ENCODE assay signal across 15 mouse cellular contexts in genomic region chr3:63871249-63871648, GRCm38 (mm10). TPM values are rescaled to one million over a fixed set of nuclear protein-coding genes. Genes with fewer than 3 reads are reported as not detected.
DNase-seq lines count a peak whose midpoint lies in the region; ATAC-seq and TF ChIP-seq lines count a peak whose summit lies in the region.
"Had no signal": no experiment of that assay in that cellular context is flagged by ENCODE, and none has a peak within 500 bp of the region (broad histone marks: within the 10 kb centered on the region; RNA-seq: fewer than 3 reads in every experiment).

No protein-coding gene starts in this region.

- H3K4me2 ChIP-seq in limb, embryonic 11.5 days (ENCODE audit: low read depth, severe bottlenecking) = no peak overlapping the region
- no peak overlapping the region; the same call in 1 of the 2 replicates for H3K4me2 ChIP-seq in forebrain, embryonic 11.5 days (ENCODE audit: low read depth, low read length, severe bottlenecking)
- no peak overlapping the region for H3K4me2 ChIP-seq in limb, embryonic 12.5 days
- H3K4me2 ChIP-seq: embryonic facial prominence, embryonic 15.5 days had no signal

- DNase-seq in limb, embryonic 11.5 days (ENCODE audit: low spot score) = no peak
- no peak for DNase-seq in limb, embryonic 10.5 days (ENCODE audit: low spot score)
- peak; percentile 79 for DNase-seq in brain, embryonic 14.5 days (ENCODE audit: low read depth)
- DNase-seq in forebrain, embryonic 11.5 days (ENCODE audit: low spot score) = no peak
- DNase-seq in testis, postnatal 10 days (ENCODE audit: low spot score) = no peak
- no peak for DNase-seq in thymus, postnatal 25 days
- DNase-seq in gastrocnemius, adult 18-20 months (ENCODE audit: low spot score) = no peak
- DNase-seq: cerebellum, adult 11 months; gastrocnemius, postnatal 25 days; heart, postnatal 10 days; kidney, adult 11 months; thymus, adult 2 months had no signal

- H3K36me3 ChIP-seq in limb, embryonic 11.5 days (ENCODE audit: control insufficient read depth, insufficient read depth, low read length) = no peaks in the 10 kb centered on the region
- H3K36me3 ChIP-seq in limb, embryonic 10.5 days = no peaks in the 10 kb centered on the region
- no peaks in the 10 kb centered on the region; the same call in 1 of the 2 replicates for H3K36me3 ChIP-seq in forebrain, embryonic 11.5 days (ENCODE audit: control insufficient read depth, insufficient read depth, low read length)
- H3K36me3 ChIP-seq in limb, embryonic 12.5 days = no peaks in the 10 kb centered on the region
- H3K36me3 ChIP-seq: embryonic facial prominence, embryonic 15.5 days had no signal

- no peak overlapping the region for H3K9ac ChIP-seq in limb, embryonic 11.5 days (ENCODE audit: low read length)
- H3K9ac ChIP-seq in forebrain, embryonic 11.5 days (ENCODE audit: low read length) = no peak overlapping the region
- no peak overlapping the region for H3K9ac ChIP-seq in limb, embryonic 12.5 days (replicated peaks)
- H3K9ac ChIP-seq: embryonic facial prominence, embryonic 15.5 days had no signal

- no peak for TF ChIP-seq CTCF in brain, embryonic 14.5 days (IDR thresholded peaks at IDR 0.05; ENCODE audit: borderline replicate concordance, extremely low read depth, insufficient read depth, insufficient read length)

- ATAC-seq in limb, embryonic 11.5 days (ENCODE audit: insufficient number of reproducible peaks, low FRiP score, low TSS enrichment, low read depth) = peak; percentile 37; the same call in 1 of the 2 replicates
- ATAC-seq in forebrain, embryonic 11.5 days (replicated peaks; ENCODE audit: low FRiP score) = peak; percentile 90
- 0 out of 2 replicates have a peak, but pooled peaks have one; percentile 59 for ATAC-seq in limb, embryonic 12.5 days (ENCODE audit: insufficient number of reproducible peaks, insufficient read depth, low FRiP score, low TSS enrichment, low read depth)

- 39% methylated on average over 2 of the region's 2 CpGs for WGBS in limb, embryonic 11.5 days
- WGBS in limb, embryonic 10.5 days = 62% methylated on average over 2 of the region's 2 CpGs
- WGBS in forebrain, embryonic 11.5 days = 0% methylated on average over 2 of the region's 2 CpGs
- 37% methylated on average over 2 of the region's 2 CpGs for WGBS in limb, embryonic 12.5 days

- no peaks in the 10 kb centered on the region for H3K4me1 ChIP-seq in limb, embryonic 11.5 days (ENCODE audit: control insufficient read depth, insufficient read depth, low read length)
- peaks cover 2% of the 10 kb centered on the region; the same call in 1 of the 2 replicates for H3K4me1 ChIP-seq in limb, embryonic 10.5 days
- H3K4me1 ChIP-seq in forebrain, embryonic 11.5 days (replicated peaks; ENCODE audit: control insufficient read depth, insufficient read depth, low read length) = peaks cover 9% of the 10 kb centered on the region; the same call in 1 of the 2 replicates
- H3K4me1 ChIP-seq in limb, embryonic 12.5 days (replicated peaks) = 0 out of 2 replicates have a peak, but pooled peaks cover 5% of the 10 kb centered on the region
- H3K4me1 ChIP-seq: embryonic facial prominence, embryonic 15.5 days had no signal

- TF ChIP-seq POLR2A in brain, embryonic 14.5 days (IDR thresholded peaks at IDR 0.05; ENCODE audit: borderline replicate concordance, extremely low read depth, insufficient read depth, insufficient read length, poor library complexity, severe bottlenecking) = no peak

- H3K27ac ChIP-seq in limb, embryonic 11.5 days (replicated peaks; ENCODE audit: low read depth, low read length) = no peak overlapping the region
- H3K27ac ChIP-seq in limb, embryonic 10.5 days = no peak overlapping the region
- H3K27ac ChIP-seq in forebrain, embryonic 11.5 days (ENCODE audit: low read depth, low read length) = peak overlapping the region; percentile 58
- no peak overlapping the region for H3K27ac ChIP-seq in limb, embryonic 12.5 days
- H3K27ac ChIP-seq: embryonic facial prominence, embryonic 15.5 days had no signal

- H3K9me3 ChIP-seq in limb, embryonic 11.5 days (ENCODE audit: control insufficient read depth, low read length) = no peaks in the 10 kb centered on the region
- no peaks in the 10 kb centered on the region for H3K9me3 ChIP-seq in limb, embryonic 10.5 days (replicated peaks)
- H3K9me3 ChIP-seq in forebrain, embryonic 11.5 days (ENCODE audit: control insufficient read depth, low read length) = no peaks in the 10 kb centered on the region
- H3K9me3 ChIP-seq in limb, embryonic 12.5 days = no peaks in the 10 kb centered on the region
- H3K9me3 ChIP-seq: embryonic facial prominence, embryonic 15.5 days had no signal

- H3K27me3 ChIP-seq in limb, embryonic 11.5 days (ENCODE audit: control insufficient read depth, insufficient read depth, low read length) = no peaks in the 10 kb centered on the region
- H3K27me3 ChIP-seq in limb, embryonic 10.5 days (ENCODE audit: low read depth, poor library complexity, severe bottlenecking) = no peaks in the 10 kb centered on the region
- no peaks in the 10 kb centered on the region for H3K27me3 ChIP-seq in forebrain, embryonic 11.5 days (ENCODE audit: control insufficient read depth, insufficient read depth, low read length)
- no peaks in the 10 kb centered on the region for H3K27me3 ChIP-seq in limb, embryonic 12.5 days
- H3K27me3 ChIP-seq: embryonic facial prominence, embryonic 15.5 days had no signal

- no peak overlapping the region for H3K4me3 ChIP-seq in limb, embryonic 11.5 days (ENCODE audit: low read depth, low read length)
- no peak overlapping the region for H3K4me3 ChIP-seq in limb, embryonic 10.5 days
- H3K4me3 ChIP-seq in forebrain, embryonic 11.5 days (ENCODE audit: low read depth, low read length) = no peak overlapping the region
- no peak overlapping the region for H3K4me3 ChIP-seq in limb, embryonic 12.5 days (replicated peaks)
- H3K4me3 ChIP-seq: embryonic facial prominence, embryonic 15.5 days had no signal

RNA-seq across cellular contexts. Expression of gene Plch1, which starts 28.0 kb away (rescaled TPM):
- polyA plus RNA-seq in limb, embryonic 11.5 days (2014; fragmentation: Nextera tagmentation; extraction: Ambion mirVana) = 2.8 and 3.2 TPM in 2 replicates
- 4.1 and 4.5 TPM in 2 replicates for polyA plus RNA-seq in limb, embryonic 10.5 days (2016; fragmentation: Nextera tagmentation; extraction: Ambion mirVana)
- 17.2 and 20.9 TPM in 2 replicates for polyA plus RNA-seq in brain, embryonic 14.5 days (2012; rRNA removed)
- polyA plus RNA-seq in forebrain, embryonic 11.5 days (2014; fragmentation: Nextera tagmentation; extraction: Ambion mirVana) = 27.5 and 27.6 TPM in 2 replicates
- 1.5 and 2.0 TPM in 2 replicates for polyA plus RNA-seq in limb, embryonic 12.5 days (2016; fragmentation: Nextera tagmentation; extraction: Ambion mirVana)
- not detected for total RNA-seq in gastrocnemius, adult 18-20 months (2021)
- total RNA-seq: gastrocnemius, postnatal 25 days had no signal
- polyA plus RNA-seq: liver, adult 2 months had no signal

RNA-seq across cellular contexts. Expression of gene E130311K13Rik, which starts 58.0 kb away (rescaled TPM):
- 2.7 and 3.4 TPM in 2 replicates for polyA plus RNA-seq in limb, embryonic 11.5 days (2014; fragmentation: Nextera tagmentation; extraction: Ambion mirVana)
- 2.6 and 3.3 TPM in 2 replicates for polyA plus RNA-seq in limb, embryonic 10.5 days (2016; fragmentation: Nextera tagmentation; extraction: Ambion mirVana)
- 2.4 and 4.0 TPM in 2 replicates for polyA plus RNA-seq in brain, embryonic 14.5 days (2012; rRNA removed)
- polyA plus RNA-seq in forebrain, embryonic 11.5 days (2014; fragmentation: Nextera tagmentation; extraction: Ambion mirVana) = 3.0 and 4.0 TPM in 2 replicates
- polyA plus RNA-seq in limb, embryonic 12.5 days (2016; fragmentation: Nextera tagmentation; extraction: Ambion mirVana) = 3.4 and 3.8 TPM in 2 replicates
- total RNA-seq in gastrocnemius, adult 18-20 months (2021) = 1 to 10 TPM; 6.6 to 7.1 TPM

Comparison
In these comparisons a context has a peak if more than half of its experiments do, and no peak if none do; other contexts are left out.
1. ATAC-seq: peak in every context shown above with its lines; median percentile 90 in forebrain, embryonic 11.5 days; 59 in limb, embryonic 12.5 days; 37 in limb, embryonic 11.5 days.